Mouse (Mus musculus) kidney, adult 18-20 months (tissue): Measurements from ENCODE around the gene Rnf148.
A peak's percentile ranks its signal among the peaks of the same experiment; 100 is the strongest.

Experiments used
- DNase-seq: peaks from one replicate; pipeline ENCODE4 v3.0.0; 2021

The Rnf148 gene

DNA sequence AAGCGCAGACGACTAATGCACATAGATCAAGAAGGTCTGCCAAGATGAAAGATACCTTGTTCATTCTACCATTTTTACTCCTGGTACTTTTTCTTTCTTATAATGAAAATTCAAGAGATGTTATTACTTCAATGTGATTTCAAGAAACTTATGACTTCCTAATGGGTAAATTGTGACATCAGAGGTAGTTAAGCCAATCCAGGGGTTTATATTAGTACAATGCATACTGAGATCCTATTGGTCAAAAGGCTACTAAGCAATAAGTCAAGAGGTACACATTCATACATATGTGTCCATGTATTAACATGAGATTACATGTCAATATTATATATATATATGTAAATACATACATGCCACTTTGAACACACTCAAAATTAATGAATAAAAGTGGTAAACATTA is at the start of gene Rnf148:
Gene Rnf148, minus strand, starts transcription at position 101 of the 400 bp plus-strand sequence.
- no peak for DNase-seq

- DNase-seq, result no peak
Observed at GRCm38 (mm10) chr6:23700879-23701278, 45.9 kb upstream of the Rnf148 start.

DNA sequence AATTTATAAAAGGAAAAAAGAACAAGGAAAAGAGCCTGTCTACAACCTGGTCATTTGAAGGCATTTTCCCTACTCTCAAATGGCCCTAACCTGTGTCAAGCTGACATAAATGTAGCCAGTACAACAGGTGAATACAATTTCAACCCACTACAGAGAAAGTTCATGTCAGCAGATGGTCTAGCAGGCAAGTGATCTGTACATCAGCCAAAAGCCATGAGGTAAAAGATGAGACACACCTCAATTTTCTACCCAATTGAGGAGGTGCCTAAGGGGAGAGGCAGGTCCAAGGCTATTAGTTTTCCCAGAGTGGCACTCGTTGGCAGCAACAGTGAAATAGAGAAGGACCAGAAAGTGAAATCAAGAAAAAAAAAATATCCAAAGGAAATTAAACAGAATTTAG is 23.2 kb upstream of the Rnf148 start:
- DNase-seq, result no peak

- no peak for DNase-seq
Observed at GRCm38 (mm10) chr6:23650205-23650604, 4.7 kb downstream of the Rnf148 start, which contains the start of gene Rnf133. Gene Rnf133, minus strand, starts transcription at chr6:23650305.

DNA sequence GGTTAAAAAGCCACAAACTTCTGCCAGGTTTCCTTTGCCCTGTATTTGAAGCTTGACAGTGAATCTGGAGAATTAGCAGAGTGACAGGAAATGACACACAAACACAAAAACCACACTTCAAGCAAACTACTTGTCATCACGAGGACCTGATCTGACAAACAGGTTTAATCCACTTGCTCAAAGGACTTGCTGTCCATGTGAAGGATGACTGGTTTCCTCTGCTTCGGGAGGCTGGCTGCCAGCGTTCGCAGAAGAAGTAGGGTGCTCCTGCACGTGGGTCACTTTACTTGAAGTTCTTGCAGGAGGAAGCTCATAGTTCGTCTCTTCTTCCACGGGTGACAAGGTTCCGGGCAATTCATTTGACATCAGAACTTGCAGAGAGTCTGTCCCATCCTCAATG is 6.2 kb downstream of the Rnf148 start:
- DNase-seq, result no peak

- DNase-seq, result peak; percentile 19
Observed at GRCm38 (mm10) chr6:23647627-23648247, 7.2 kb downstream of the Rnf148 start.

- no peak for DNase-seq
Observed at GRCm38 (mm10) chr6:23637081-23637480, 17.9 kb downstream of the Rnf148 start.

DNA sequence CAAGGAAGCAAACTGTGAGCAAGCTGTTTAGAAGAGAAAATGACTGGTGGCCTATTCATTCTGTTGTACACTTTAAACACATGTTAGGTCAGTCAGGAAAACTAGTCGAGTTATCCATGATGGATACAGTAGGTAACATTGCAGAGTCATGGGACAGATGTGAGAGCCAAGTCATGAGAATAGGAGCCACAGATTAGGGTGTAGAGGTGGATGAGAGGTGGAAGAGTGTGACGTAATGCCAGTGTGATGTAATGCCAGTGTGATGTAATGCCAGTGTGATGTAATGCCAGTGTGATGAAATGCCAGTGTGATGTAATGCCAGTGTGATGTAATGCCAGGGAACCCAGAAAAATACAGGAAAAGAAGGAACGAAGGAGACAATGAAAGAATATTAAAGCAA is 19.7 kb downstream of the Rnf148 start:
- DNase-seq, result no peak

DNA sequence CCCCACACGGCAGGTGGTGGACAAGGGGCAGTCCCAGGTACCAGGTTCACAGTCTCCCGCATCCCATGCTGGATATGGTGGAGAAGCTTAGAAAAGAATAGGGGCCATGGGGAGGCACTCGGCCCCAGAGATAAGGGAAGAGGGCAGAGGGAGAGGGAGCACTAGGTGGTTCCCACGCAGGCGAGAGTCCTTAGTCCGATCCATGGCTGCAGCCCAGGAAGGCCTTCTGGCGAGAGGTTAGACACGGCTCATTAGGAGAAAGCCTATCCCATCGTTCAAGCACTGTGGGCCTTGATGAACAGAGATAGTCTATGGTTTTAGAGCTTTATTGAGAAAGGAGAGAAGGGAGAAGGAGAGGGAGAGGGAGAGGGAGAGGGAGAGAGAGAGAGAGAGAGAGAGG is 20.9 kb downstream of the Rnf148 start:
- DNase-seq, result no peak

GRCm38 (mm10) chr6:23630465-23630864 is 24.5 kb downstream of the Rnf148 start:
- no peak for DNase-seq
